Mouse (Mus musculus): Measurements from ENCODE around the gene Setd2. TPM values are rescaled to one million over a fixed set of nuclear protein-coding genes. Genes with fewer than 3 reads are reported as not detected.

The Setd2 gene
- 10 to 100 TPM; 21.8 to 29.9 TPM for total RNA-seq (2021)
- long read RNA-seq, experiment 1, partial matches to known transcripts = 0 of 2 reads
- long read RNA-seq, experiment 1, other reads (novel, unspliced or antisense) = 1 of 2 reads
- long read RNA-seq, experiment 2, partial matches to known transcripts = 1 of 4 reads
- long read RNA-seq, experiment 2, other reads (novel, unspliced or antisense) = 1 of 4 reads

GRCm38 (mm10) chr9:110532538-110533291 is at the start of gene Setd2:
Gene Setd2 (plus strand): TSS chr9:110532597.
- intact Hi-C loops (cut with DNase I) = loop anchor here (2.0 kb wide), 1 partner anchor 56 kb away; the partner anchor contains the start of genes Kif9 and Klhl18
- DNase-seq = peak; percentile 56 to 75

- intact Hi-C loops (cut with DNase I) = no loop called here
Measured at GRCm38 (mm10) chr9:110488841-110489240, 43.6 kb upstream of the Setd2 start.

GRCm38 (mm10) chr9:110490913-110491312 is 41.5 kb upstream of the Setd2 start:
- intact Hi-C loops (cut with DNase I) = no loop called here
- DNase-seq = no peak

More at GRCm38 (mm10) chr9:110488841-110489240, 43.6 kb upstream of the Setd2 start:
- DNase-seq = no peak

DNA sequence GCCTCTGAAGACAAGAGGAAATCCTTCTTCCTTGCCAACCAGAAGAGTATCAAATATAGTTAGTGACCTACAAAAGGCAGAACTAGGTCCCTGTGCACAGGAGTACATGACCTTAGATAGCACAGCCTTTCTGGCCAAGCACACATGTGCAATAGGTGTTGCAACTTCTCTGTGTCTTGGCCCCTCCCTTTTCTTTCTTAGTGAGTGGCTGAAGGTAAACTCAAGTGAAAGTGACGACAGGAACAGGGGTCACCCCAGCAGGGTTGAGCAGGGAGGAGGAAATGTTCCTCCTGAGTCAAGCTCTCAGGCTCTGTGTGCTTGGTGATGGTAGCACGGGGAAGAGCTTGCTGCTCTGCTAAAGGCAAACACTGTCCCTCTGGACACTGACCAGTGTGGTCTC is 6.7 kb upstream of the Setd2 start:
- no peak for DNase-seq
- intact Hi-C loops (cut with DNase I) = no loop called here

DNA sequence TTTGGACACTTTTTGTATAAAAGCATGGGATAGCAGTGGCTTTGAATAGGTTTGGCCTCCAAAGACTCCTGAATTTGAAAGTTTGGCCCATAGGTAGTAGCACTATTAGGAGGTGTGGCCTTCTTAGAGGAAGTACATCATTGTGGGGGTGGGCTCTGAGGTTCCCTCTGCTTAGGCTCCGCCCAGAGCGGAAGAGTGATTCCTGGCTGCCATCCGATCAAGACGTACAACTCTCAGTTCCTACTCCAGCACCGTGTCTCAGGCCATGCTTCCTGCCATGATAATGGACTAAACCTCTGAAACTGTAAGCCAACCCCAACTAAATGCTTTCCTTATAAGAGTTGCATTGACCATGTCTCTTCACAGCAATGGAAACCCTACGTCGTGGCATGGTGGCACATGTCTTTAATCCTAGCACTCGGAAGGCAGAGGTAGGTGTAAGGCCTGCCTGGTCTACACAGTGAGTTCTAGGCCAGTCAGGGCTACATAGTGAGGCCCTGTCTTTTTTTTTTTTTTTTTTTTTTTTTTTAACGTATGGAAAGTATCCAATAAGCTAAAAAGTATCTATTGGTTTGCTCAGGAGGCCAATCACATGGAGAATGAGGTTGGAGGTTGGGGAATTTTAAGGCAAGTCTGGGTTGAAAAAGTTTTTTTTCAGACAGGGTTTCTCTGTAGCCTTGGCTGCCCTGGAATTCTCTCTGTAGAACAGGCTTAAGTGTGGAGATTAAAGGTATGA is 3.2 kb upstream of the Setd2 start:
- no peak for DNase-seq
- intact Hi-C loops (cut with DNase I) = no loop called here

DNA sequence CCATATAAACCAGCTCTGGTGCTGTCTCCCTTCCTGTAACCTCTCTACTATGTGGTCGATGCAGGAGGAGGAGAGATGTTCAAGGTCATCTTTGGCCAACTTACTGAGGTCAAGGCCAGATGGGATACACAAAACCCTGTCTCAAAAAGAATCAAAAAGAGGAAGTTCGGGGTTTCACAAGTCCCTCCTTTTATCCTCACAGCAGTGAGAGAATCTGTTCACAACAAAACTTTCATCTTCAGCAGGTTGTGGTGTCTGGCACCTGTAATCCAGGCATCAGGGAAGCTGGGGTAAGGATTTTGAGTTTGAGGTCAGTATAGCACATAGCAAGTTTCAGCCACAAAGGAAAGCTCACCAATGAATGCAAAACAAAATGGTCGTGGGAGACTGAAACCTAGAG is 1.7 kb upstream of the Setd2 start:
- no peak for DNase-seq
- intact Hi-C loops (cut with DNase I) = no loop called here

DNA sequence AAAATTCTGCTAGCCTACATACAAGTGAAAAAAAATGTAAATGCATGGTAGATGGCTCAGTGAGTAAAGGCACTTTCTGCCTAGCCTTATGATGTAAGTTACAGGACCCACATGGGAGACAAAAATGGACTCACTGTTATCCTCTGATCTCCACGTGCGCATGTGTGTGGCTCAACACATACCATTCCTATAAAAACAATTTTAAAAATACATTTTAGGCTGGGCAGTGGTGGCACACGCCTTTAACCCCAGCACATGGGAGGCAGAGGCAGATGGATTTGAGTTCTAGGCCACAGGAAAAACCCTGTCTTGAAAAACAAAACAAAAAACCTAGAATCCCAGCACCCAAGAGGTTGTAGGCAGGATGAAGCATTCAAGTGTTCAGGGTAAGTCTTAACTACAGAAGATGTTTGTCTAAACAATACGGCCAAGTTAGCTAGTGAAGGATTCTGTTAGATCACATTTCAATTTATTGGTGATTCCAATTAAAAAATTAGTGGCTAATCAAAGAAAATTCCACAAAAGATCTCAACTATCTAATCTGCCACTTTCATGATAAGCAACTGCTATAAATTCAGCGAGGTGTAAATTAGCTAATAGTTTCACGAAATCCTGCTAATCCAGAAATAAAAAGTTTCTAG is 1.1 kb upstream of the Setd2 start:
- intact Hi-C loops (cut with DNase I) = no loop called here
- no peak for DNase-seq

DNA sequence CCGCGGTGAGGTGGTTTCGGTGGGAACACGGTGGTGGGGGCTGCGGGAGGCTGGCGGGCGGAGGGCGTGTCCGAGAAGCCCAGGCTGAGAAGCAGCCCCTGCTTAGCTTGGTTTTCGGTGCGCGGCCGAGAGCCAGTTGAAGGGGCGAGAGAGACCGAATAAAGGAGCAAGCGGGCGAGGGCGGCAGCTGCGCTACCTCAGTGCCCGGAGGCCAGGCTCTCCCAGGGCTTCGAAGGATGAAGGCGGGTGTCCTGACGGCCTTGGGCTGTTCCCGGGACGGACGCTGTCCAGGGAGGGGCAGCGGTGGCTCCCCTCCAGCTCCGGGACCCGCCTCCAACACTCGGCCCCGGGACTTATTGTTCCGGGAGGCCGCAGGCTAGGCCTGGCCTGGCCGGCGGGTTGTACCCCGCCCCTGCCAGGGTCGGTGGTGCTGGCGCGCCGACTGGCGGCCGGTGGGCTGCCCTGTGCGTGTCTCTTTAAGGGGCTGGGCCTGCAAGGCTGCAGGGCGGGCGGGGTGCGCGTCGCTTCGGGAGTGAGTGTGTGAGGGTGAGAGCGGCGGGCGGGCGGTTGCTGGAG is 395 bp upstream of the Setd2 start:
- intact Hi-C loops (cut with DNase I) = loop anchor here (2.0 kb wide), 1 partner anchor 55 kb away; the partner anchor contains the start of genes Kif9 and Klhl18
- DNase-seq = peak; percentile 89 to 95

DNA sequence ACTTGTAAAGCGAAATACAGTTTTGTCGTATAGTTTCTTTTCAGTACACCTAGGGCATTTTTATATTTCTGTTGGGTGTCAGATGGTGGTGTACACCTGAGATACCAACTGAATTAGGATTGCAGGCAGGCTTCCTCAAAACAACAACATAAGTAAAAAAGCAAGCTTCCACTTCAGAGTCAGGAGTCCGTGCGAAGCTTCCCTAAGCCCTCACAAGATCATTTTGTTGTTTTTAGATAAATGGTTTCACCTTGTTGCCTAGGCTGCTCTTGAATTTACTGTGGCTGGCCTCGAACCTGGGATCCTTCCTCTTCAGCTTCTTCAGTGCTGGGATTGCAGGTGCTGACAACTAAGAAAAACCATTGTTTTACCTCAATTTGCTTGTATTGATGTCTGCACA is 1.2 kb downstream of the Setd2 start:
- intact Hi-C loops (cut with DNase I) = loop anchor here (2.0 kb wide), 1 partner anchor 57 kb away; the partner anchor contains the start of genes Kif9 and Klhl18
- DNase-seq = no peak

GRCm38 (mm10) chr9:110535114-110535513 is 2.7 kb downstream of the Setd2 start:
- no peak for DNase-seq
- intact Hi-C loops (cut with DNase I) = no loop called here

DNA sequence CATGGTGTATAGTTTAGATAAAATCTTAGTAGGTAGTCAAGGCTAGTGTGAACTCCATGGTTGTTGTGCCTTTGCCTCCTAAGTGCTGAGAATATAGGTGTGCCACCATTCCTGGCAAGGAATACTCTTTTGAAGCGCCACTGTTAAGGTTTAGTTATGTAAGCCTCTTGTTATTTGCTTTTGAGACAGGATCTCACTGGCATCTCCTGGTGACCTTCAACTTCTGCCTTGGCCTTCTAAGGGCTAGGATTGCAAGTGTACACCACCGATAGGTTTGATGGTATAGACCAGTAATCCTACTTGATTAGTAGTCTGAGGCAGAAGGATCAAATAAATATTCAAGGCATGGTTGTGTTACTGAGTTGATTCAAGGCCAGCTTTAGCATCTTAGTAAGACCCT is 4.2 kb downstream of the Setd2 start:
- intact Hi-C loops (cut with DNase I) = no loop called here
- DNase-seq = no peak

- intact Hi-C loops (cut with DNase I) = no loop called here
- no peak for DNase-seq
Measured at GRCm38 (mm10) chr9:110538511-110538910, 6.1 kb downstream of the Setd2 start.

DNA sequence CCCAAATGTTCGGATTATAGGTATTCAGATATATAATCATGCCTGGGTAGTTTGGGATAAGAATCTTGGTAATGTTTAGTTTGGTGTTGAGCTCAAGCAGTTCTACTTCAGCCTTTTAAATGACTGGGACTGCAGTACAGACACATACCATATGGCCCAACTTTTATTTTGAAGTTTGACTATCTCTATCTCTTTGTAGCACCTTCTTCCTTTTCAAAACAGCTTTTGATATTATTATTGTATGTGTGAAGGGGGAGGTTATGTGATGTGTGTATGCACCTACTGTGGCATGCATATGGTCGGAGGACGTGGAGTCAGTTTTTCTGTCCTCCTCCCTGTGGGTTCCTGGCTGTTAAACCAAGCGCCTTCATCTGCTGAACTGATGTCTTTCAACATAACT is 9.6 kb downstream of the Setd2 start:
- intact Hi-C loops (cut with DNase I) = no loop called here
- no peak for DNase-seq

DNA sequence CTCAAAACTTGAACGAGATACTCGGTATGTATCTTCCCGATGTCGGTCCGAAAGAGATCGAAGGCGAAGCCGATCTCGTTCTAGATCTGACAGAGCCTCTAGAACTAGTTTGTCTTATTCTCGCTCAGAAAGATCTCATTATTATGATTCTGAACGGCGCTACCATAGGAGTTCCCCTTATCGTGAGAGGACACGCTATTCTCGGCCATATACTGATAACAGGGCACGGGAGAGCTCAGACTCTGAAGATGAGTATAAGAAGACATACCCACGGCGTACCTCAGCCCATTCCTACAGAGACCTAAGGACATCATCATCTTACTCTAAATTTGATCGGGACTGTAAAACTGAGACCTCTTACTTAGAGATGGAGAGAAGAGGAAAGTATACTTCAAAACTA is 15.9 kb downstream of the Setd2 start:
- DNase-seq = no peak
- intact Hi-C loops (cut with DNase I) = no loop called here

- intact Hi-C loops (cut with DNase I) = no loop called here
- no peak for DNase-seq
Measured at GRCm38 (mm10) chr9:110568309-110568708, 35.9 kb downstream of the Setd2 start.

DNA sequence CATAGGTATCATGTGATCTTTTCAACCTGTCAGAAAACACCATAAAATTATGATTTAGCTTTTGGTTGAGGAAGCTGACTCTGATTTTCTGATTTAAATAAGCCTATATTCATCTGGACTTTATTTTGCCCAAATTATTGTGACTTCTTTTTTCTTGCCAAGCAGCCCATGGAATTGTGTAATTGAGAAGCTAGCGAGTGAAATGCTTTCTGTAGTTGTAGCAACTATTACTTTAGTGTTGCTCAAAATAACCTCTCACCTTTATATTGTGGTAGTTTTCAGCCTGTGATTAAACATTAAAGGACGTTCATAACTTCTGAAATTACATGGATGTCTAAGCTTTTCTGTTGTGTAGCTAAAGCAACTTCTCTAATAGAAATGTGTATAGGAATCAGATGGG is 49.8 kb downstream of the Setd2 start:
- no peak for DNase-seq
- intact Hi-C loops (cut with DNase I) = no loop called here

- DNase-seq = no peak
- intact Hi-C loops (cut with DNase I) = no loop called here
Measured at GRCm38 (mm10) chr9:110583521-110583920, 51.1 kb downstream of the Setd2 start.

DNA sequence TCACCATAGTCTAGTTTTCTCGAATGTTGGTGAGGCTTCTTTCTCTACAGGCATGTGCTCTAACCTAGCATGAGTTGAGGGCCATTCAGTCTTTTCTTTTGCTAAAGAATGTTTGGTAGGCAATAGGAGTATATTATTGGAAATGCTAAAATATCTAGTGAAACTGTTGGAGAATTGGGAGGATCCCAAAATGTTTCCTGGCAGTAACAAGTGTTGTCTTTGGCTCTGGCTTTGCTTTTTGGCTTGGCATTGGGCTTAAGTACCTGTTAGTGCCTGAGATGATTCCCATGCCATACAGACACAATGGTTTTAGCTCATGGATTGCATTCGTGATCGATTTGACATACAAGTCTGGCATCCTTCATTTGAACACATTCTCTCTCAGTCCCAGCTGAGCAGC is 79.1 kb downstream of the Setd2 start:
- intact Hi-C loops (cut with DNase I) = no loop called here
- DNase-seq = no peak

DNA sequence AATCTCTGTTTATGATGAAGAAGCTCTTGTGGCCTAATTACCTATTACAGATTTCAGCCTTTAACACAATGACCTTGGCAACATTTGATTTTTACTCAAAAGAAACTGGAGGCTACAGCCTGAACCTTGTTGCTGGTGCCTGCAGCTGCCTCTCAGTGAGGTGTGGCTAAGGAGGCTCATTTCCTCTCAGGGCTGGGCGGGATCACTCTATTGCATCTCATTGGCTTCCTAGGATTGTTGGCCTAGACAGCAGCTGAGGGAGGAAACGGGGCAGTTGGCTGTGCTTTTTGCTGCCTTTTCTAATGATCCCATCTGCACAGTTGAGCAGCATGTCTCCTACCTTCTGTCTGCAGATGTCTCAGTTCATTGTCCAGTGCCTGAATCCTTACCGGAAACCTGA is 84.7 kb downstream of the Setd2 start:
- intact Hi-C loops (cut with DNase I) = no loop called here
- no peak for DNase-seq

DNA sequence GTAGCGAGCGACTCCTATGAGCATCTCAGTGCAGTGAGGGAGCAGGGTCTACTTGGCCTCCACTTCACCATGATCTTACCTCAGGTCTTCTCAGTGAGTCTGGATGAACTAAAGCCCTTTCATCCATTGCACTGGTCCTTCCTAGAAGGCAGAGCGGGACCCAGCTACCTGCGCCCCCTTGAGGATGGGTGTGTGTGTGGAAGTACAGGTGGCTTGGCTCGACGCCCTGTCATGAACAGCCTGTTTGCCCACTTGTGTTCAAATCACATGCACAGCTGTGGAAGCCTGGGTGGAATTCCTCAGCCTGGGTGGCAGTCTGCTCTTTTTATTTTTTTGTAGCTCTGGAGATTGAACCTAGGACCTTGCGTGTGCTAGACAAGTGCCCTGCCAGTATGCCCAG is 87.8 kb downstream of the Setd2 start:
- intact Hi-C loops (cut with DNase I) = no loop called here
- no peak for DNase-seq

GRCm38 (mm10) chr9:110620685-110621084 is 88.3 kb downstream of the Setd2 start:
- intact Hi-C loops (cut with DNase I) = no loop called here

More at GRCm38 (mm10) chr9:110620685-110621084, 88.3 kb downstream of the Setd2 start:
- DNase-seq = no peak

Measured in gastrocnemius, postnatal 36 days (tissue).